Mouse (Mus musculus) limb, embryonic 15.5 days (tissue): Measurements from ENCODE around the gene Ppm1e. TPM values are rescaled to one million over a fixed set of nuclear protein-coding genes. Genes with fewer than 3 reads are reported as not detected.

Experiments
- ATAC-seq: fragments of 200-750 bp; cut with Nextera tagmentation; 2 replicates; pipeline ENCODE4 v1.8.0; 2017; ENCODE audit warnings: low read depth, moderate TSS enrichment; ENCODE audit not compliant: insufficient number of reproducible peaks, low FRiP score, low TSS enrichment
- H3K27ac ChIP-seq: fragments of 300-500 bp; sonication (generic); 2 replicates; pipeline ENCODE4 v1.5.1; 2015; ENCODE audit warnings: moderate library complexity, mild to moderate bottlenecking, inconsistent platforms
- H3K27me3 ChIP-seq: fragments of 300-500 bp; sonication (generic); 2 replicates; pipeline ENCODE4 v1.6.1; 2015; ENCODE audit warnings: inconsistent platforms
- H3K36me3 ChIP-seq: fragments of 300-500 bp; sonication (generic); 2 replicates; pipeline ENCODE4 v1.6.1; 2015; ENCODE audit warnings: inconsistent platforms
- H3K4me1 ChIP-seq: fragments of 300-500 bp; sonication (generic); 2 replicates; pipeline ENCODE4 v1.6.1; 2015; ENCODE audit warnings: inconsistent platforms
- H3K4me2 ChIP-seq: fragments of 300-500 bp; sonication (generic); 2 replicates; pipeline ENCODE4 v1.6.1; 2015; ENCODE audit warnings: mild to moderate bottlenecking, inconsistent platforms
- H3K4me3 ChIP-seq: fragments of 300-500 bp; sonication (generic); 2 replicates; pipeline ENCODE4 v1.5.1; 2015; ENCODE audit warnings: mild to moderate bottlenecking, inconsistent platforms
- H3K9ac ChIP-seq: fragments of 300-500 bp; sonication (generic); 2 replicates; pipeline ENCODE4 v1.6.1; 2015; ENCODE audit warnings: inconsistent platforms
- H3K9me3 ChIP-seq: fragments of 300-500 bp; sonication (generic); 2 replicates; pipeline ENCODE4 v1.6.1; 2016; ENCODE audit warnings: inconsistent platforms
- WGBS: fragments of 180-500 bp; shearing (Covaris S2); methylation state at CpG from one replicate; pipeline ENCODE4 v1.1.7; 2015; 5-methylcytosine and 5-hydroxymethylcytosine counted together
- polyA plus RNA-seq: library from polyadenylated mRNA; unstranded; fragments of >200 nt; fragmentation: Nextera tagmentation; extraction: Ambion mirVana; gene quantifications from 2 replicates; pipeline ENCODE4 v1.2.1, GENCODE M21; 2015

Ppm1e gene
- polyA plus RNA-seq, 1 experiment from 2014 or later: 2.3 TPM

- H3K9me3 ChIP-seq: no peaks in the 10 kb centered on the region
- ATAC-seq: no peak
- H3K27ac ChIP-seq: no peak overlapping the region
- H3K4me2 ChIP-seq: no peak overlapping the region
- H3K9ac ChIP-seq: no peak overlapping the region
- no peaks in the 10 kb centered on the region for H3K4me1 ChIP-seq
- H3K36me3 ChIP-seq: 0 out of 2 replicates have a peak, but pooled peaks cover 3% of the 10 kb centered on the region
- H3K4me3 ChIP-seq: no peak overlapping the region
- WGBS: 77% methylated on average over 5 of the region's 5 CpGs
- no peaks in the 10 kb centered on the region for H3K27me3 ChIP-seq
These were observed 146.5 kb downstream of the Ppm1e start for GRCm38 (mm10) chr11:87212313-87212712.

Other genes starting within 250 kb of the Ppm1e start
- gene Ska2, start 249.8 kb downstream of the Ppm1e start, polyA plus RNA-seq: 47.7 and 48.2 TPM in 2 replicates
- 19.1 and 23.7 TPM in 2 replicates for gene Trim37, start 231.9 kb downstream of the Ppm1e start, polyA plus RNA-seq
- 7.6 and 7.8 TPM in 2 replicates for gene Rad51c, start 45.9 kb upstream of the Ppm1e start, polyA plus RNA-seq
- 0.82 and 2.1 TPM in 2 replicates for gene Tex14, start 46.0 kb upstream of the Ppm1e start, polyA plus RNA-seq
- not detected in 2 replicates for gene Gm11492, start 207.6 kb upstream of the Ppm1e start, polyA plus RNA-seq
- 25.5 and 46.6 TPM in 2 replicates for gene Sept4, start 209.9 kb upstream of the Ppm1e start, polyA plus RNA-seq
- 25.9 and 27.9 TPM in 2 replicates for gene Mtmr4, start 233.1 kb upstream of the Ppm1e start, polyA plus RNA-seq